Mouse (Mus musculus) macrophage (primary cell): Measurements from ENCODE around the gene Gm5795. TPM values are rescaled to one million over a fixed set of nuclear protein-coding genes. Genes with fewer than 3 reads are reported as not detected.
"Not testable (repeated sequence)": the region's sequence is repeated elsewhere in the genome, so short reads cannot be mapped to it uniquely, and the experiment has no call there.

Experiments used
- H3K27ac ChIP-seq: fragments of 350-480 bp; formaldehyde crosslinking; 2 replicates; pipeline ENCODE4 v1.9.0; 2021
- H3K36me3 ChIP-seq: fragments of 350-480 bp; formaldehyde crosslinking; 2 replicates; pipeline ENCODE4 v1.9.0; 2021; ENCODE audit errors: inconsistent target
- H3K4me3 ChIP-seq: fragments of 350-480 bp; formaldehyde crosslinking; 2 replicates; pipeline ENCODE4 v1.9.0; 2021; ENCODE audit errors: inconsistent target
- H3K79me2 ChIP-seq: fragments of 350-480 bp; formaldehyde crosslinking; 2 replicates; pipeline ENCODE4 v1.9.0; 2021; ENCODE audit errors: inconsistent target
- WGBS: methylation state at CpG from one replicate; pipeline ENCODE4 v1.1.7; 2026; ENCODE audit warnings: inconsistent platforms; ENCODE audit not compliant: missing documents; 5-methylcytosine and 5-hydroxymethylcytosine counted together
- polyA plus RNA-seq: library from polyadenylated mRNA; stranded (reverse); fragments of 250-400 nt; gene quantifications from 3 replicates; pipeline ENCODE4 v1.2.4, GENCODE M21; 2018; ENCODE audit warnings: inconsistent platforms
- total RNA-seq, 78 experiments: library from RNA; depleted of rRNA; stranded (reverse); fragments of 250-400 nt; gene quantifications; 1 replicate in 9 of 78; 2 replicates in 24 of 78; 3 replicates in 43 of 78; 4 replicates in 2 of 78; pipeline ENCODE4 v1.2.4; 2018; ENCODE audit warnings: inconsistent platforms in 56 of 78

Gene Gm5795
- not detected for total RNA-seq (2018; cell fraction: chromatin; rRNA removed)
- total RNA-seq (2018; cell fraction: cytosol; rRNA removed), result not detected
- not detected for total RNA-seq (2018; cell fraction: nucleus; rRNA removed)
- not detected in 3 replicates for polyA plus RNA-seq

- no CpG with 5 or more reads among the region's 2 CpGs for WGBS
- H3K4me3 ChIP-seq, H3K27ac ChIP-seq, H3K36me3 ChIP-seq, H3K79me2 ChIP-seq: not testable (repeated sequence)
Observed at GRCm38 (mm10) chr14:3187955-3188354, at the start of gene Gm5795. Gm5795 (plus strand) TSS chr14:3188255.

DNA sequence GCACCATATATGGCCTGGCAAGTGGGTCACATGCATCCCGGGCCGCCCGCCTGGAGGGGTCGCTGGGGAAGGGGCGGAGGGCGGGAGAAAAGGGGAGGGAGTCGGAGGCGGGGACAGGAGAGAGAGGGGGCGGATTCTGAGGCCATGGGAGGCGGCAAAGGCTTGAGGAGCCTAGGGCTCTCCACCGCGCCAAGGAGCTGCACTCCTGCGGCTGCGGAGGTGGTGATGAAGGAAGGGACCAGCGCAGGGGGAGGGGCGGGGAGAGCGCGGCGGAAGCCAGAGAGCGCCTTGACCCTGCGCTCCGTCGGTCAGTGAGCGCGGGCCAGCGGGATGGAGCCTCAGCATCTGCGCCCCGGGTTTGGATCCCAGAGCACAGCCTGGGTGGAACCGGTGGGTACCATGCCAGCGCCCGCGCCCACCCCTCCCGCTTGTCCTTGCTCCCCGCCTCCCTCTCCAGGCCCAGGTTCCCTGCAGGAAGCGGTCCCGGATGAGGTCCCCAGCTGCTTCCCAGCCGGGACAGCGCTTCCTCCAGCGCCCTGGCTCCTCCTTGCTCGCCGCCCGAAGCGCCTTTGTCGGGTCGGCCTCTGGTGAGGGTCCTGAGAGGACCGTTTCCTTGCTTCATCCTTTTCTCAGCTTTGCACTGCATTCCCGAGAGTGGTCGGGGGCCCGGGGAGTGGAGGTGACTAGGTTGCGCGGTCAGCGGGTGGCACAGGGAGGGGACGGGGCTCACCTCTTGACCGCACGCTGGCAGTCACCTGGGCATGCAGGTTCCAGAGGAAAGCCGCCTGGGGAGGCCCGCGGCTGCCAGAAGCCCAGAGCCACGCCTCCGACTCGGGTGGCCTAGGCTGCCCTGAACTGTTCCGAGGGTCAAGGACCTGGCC lies 20.5 kb downstream of the Gm5795 start, which contains the start of gene D830030K20Rik:
Gene D830030K20Rik, plus strand, starts transcription at position 217 of the 881 bp plus-strand sequence.
- WGBS, result 0% methylated on average over 1 of the region's 62 CpGs
- not testable (repeated sequence) for H3K4me3 ChIP-seq

GRCm38 (mm10) chr14:3209367-3209766 lies 21.3 kb downstream of the Gm5795 start:
- not testable (repeated sequence) for H3K79me2 ChIP-seq, H3K4me3 ChIP-seq, H3K27ac ChIP-seq, H3K36me3 ChIP-seq
- whole genome bisulfite sequencing, result 15% methylated on average over 6 of the region's 11 CpGs

More for the DNA sequence above, 20.5 kb downstream of the Gm5795 start, which contains the start of gene D830030K20Rik:
- not testable (repeated sequence) for H3K79me2 ChIP-seq, H3K36me3 ChIP-seq, H3K27ac ChIP-seq

Other genes with a start within 250 kb of the Gm5795 start
- gene Gm2888, start 158.3 kb upstream of the Gm5795 start, polyA plus RNA-seq, result not detected in 3 replicates
- not detected in 3 replicates for gene Gm2897, start 139.0 kb upstream of the Gm5795 start, polyA plus RNA-seq
- gene Gm10340, start 54.3 kb upstream of the Gm5795 start, polyA plus RNA-seq, result not detected in 3 replicates
- gene D830030K20Rik, start 20.2 kb downstream of the Gm5795 start, polyA plus RNA-seq, result not detected in 3 replicates
- gene Gm2956, start 144.4 kb downstream of the Gm5795 start, polyA plus RNA-seq, result not detected in 3 replicates
- gene Gm10413, start 206.8 kb downstream of the Gm5795 start, polyA plus RNA-seq, result not detected in 3 replicates
- gene Gm10409, start 224.4 kb downstream of the Gm5795 start, polyA plus RNA-seq, result not detected in 3 replicates
- not detected in 3 replicates for gene Gm3005, start 239.8 kb downstream of the Gm5795 start, polyA plus RNA-seq